ENCODE assay signal across 27 mouse cellular contexts in the genomic region with DNA sequence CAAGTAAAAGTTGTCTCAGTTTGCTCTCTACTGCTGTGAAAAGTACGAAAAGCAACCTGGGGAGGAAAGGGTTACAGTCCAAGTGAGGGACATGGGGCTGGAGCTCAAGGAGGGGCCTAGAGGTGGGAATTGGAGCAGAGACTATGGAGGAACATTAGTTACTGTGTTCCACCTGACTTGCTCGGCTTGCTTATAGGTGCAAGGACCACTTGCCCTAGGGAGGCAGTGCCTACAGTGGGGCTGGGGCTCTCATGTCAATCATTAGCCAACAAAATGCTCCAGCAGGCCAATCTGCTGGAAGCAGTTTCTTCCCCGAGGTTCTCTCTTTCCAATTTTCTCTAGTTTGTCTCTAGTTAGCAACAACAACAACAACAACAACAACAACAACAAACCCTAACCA. TPM values are rescaled to one million over a fixed set of nuclear protein-coding genes. Genes with fewer than 3 reads are reported as not detected.
A peak's percentile ranks its signal among the peaks of the same experiment; 100 is the strongest.
DNase-seq lines count a peak whose midpoint lies in the region; ATAC-seq and TF ChIP-seq lines count a peak whose summit lies in the region.
"Had no signal": no experiment of that assay in that cellular context is flagged by ENCODE, and none has a peak within 500 bp of the region (broad histone marks: within the 10 kb centered on the region; RNA-seq: fewer than 3 reads in every experiment).

No protein-coding gene starts in this region.

- H3K4me1 ChIP-seq in heart, embryonic 14.5 days (ENCODE audit: control insufficient read depth in 2 of 2, insufficient read depth in 2 of 2, low read length in 2 of 2): peaks cover 6 to 15% of the 10 kb centered on the region in 2 experiments
- H3K4me1 ChIP-seq in heart, embryonic 12.5 days (replicated peaks): peaks cover 7% of the 10 kb centered on the region
- 0 out of 2 replicates have a peak, but pooled peaks cover 4% of the 10 kb centered on the region for H3K4me1 ChIP-seq in kidney, postnatal 0 days (replicated peaks; ENCODE audit: insufficient read depth, low read length)
- H3K4me1 ChIP-seq in lung, embryonic 14.5 days (ENCODE audit: insufficient read depth): no peaks in the 10 kb centered on the region
- H3K4me1 ChIP-seq in lung, postnatal 0 days (ENCODE audit: insufficient read depth, low read depth, low read length): no peaks in the 10 kb centered on the region
- no peaks in the 10 kb centered on the region; the same call in 1 of the 2 replicates for H3K4me1 ChIP-seq in liver, embryonic 16.5 days (ENCODE audit: control insufficient read depth, low read depth, low read length)
- H3K4me1 ChIP-seq: hindbrain, embryonic 10.5 days; hindbrain, embryonic 15.5 days had no signal

- H3K27ac ChIP-seq in heart, embryonic 14.5 days (replicated peaks in 1 of 2; ENCODE audit: control insufficient read depth in 1 of 2, insufficient read depth in 1 of 2, low read depth in 2 of 2, low read length in 2 of 2): no peak overlapping the region
- no peak overlapping the region for H3K27ac ChIP-seq in heart, embryonic 12.5 days (ENCODE audit: poor library complexity, severe bottlenecking)
- H3K27ac ChIP-seq in kidney, postnatal 0 days: no peak overlapping the region; the same call in 1 of the 2 replicates
- no peak overlapping the region for H3K27ac ChIP-seq in lung, embryonic 14.5 days (ENCODE audit: low read depth)
- H3K27ac ChIP-seq in lung, postnatal 0 days (ENCODE audit: low read length): no peak overlapping the region
- no peak overlapping the region for H3K27ac ChIP-seq in liver, embryonic 16.5 days (ENCODE audit: low read length)
- H3K27ac ChIP-seq: gastrocnemius, adult 2 months; heart, adult 2 months; hindbrain, embryonic 10.5 days; hindbrain, embryonic 15.5 days; layer of hippocampus, adult 2 months had no signal

- no peak overlapping the region for H3K9ac ChIP-seq in heart, embryonic 14.5 days (ENCODE audit: low read length)
- H3K9ac ChIP-seq in heart, embryonic 12.5 days: no peak overlapping the region
- H3K9ac ChIP-seq in kidney, postnatal 0 days (ENCODE audit: low read depth, low read length): no peak overlapping the region
- H3K9ac ChIP-seq in lung, embryonic 14.5 days: no peak overlapping the region
- no peak overlapping the region for H3K9ac ChIP-seq in lung, postnatal 0 days (replicated peaks; ENCODE audit: low read depth)
- no peak overlapping the region for H3K9ac ChIP-seq in liver, embryonic 16.5 days (ENCODE audit: low read depth, low read length)
- H3K9ac ChIP-seq: hindbrain, embryonic 15.5 days had no signal

- H3K9me3 ChIP-seq in heart, embryonic 14.5 days (ENCODE audit: control insufficient read depth, low read length): no peaks in the 10 kb centered on the region
- H3K9me3 ChIP-seq in heart, embryonic 12.5 days (replicated peaks): no peaks in the 10 kb centered on the region
- no peaks in the 10 kb centered on the region for H3K9me3 ChIP-seq in kidney, postnatal 0 days (replicated peaks; ENCODE audit: low read length)
- no peaks in the 10 kb centered on the region for H3K9me3 ChIP-seq in lung, embryonic 14.5 days (ENCODE audit: low read depth, low read length)
- H3K9me3 ChIP-seq in lung, postnatal 0 days (ENCODE audit: low read length): no peaks in the 10 kb centered on the region
- no peaks in the 10 kb centered on the region for H3K9me3 ChIP-seq in liver, embryonic 16.5 days (replicated peaks; ENCODE audit: control insufficient read depth, low read length)
- H3K9me3 ChIP-seq: hindbrain, embryonic 10.5 days; hindbrain, embryonic 15.5 days had no signal

- no peak for ATAC-seq in heart, embryonic 14.5 days (ENCODE audit: insufficient number of reproducible peaks, insufficient read depth, low FRiP score, low read depth)
- no peak for ATAC-seq in heart, embryonic 12.5 days (ENCODE audit: insufficient number of reproducible peaks, low FRiP score)
- ATAC-seq in kidney, postnatal 0 days (replicated peaks; ENCODE audit: low FRiP score, low read depth): peak; percentile 93
- peak; percentile 60; the same call in 1 of the 2 replicates for ATAC-seq in lung, embryonic 14.5 days (ENCODE audit: insufficient read depth)
- ATAC-seq in lung, postnatal 0 days: no peak
- ATAC-seq in liver, embryonic 16.5 days (ENCODE audit: low read depth): 0 out of 2 replicates have a peak, but pooled peaks have one; percentile 13
- ATAC-seq: forebrain, embryonic 16.5 days; inflammation-experienced regulatory T-cells, adult 6 months had no signal

- no peak for TF ChIP-seq CTCF in kidney, postnatal 0 days (IDR thresholded peaks at IDR 0.05; ENCODE audit: low read depth)
- no peak for TF ChIP-seq CTCF in lung, embryonic 14.5 days (IDR thresholded peaks at IDR 0.05; ENCODE audit: low read depth)
- no peak for TF ChIP-seq CTCF in lung, postnatal 0 days (IDR thresholded peaks at IDR 0.05)

- WGBS in heart, embryonic 14.5 days: 72% methylated on average over 3 of the region's 3 CpGs
- 66% methylated on average over 3 of the region's 3 CpGs for WGBS in heart, embryonic 12.5 days
- 51% methylated on average over 3 of the region's 3 CpGs for WGBS in kidney, postnatal 0 days
- WGBS in lung, embryonic 14.5 days: 53% methylated on average over 3 of the region's 3 CpGs
- 57% methylated on average over 3 of the region's 3 CpGs for WGBS in lung, postnatal 0 days
- WGBS in liver, embryonic 16.5 days (ENCODE audit: insufficient replicate concordance): 46% methylated on average over 3 of the region's 3 CpGs

- peak; percentile 16 for DNase-seq in kidney, postnatal 0 days (ENCODE audit: low spot score)
- no peak for DNase-seq in kidney, postnatal 36 days
- no peak for DNase-seq in lung, embryonic 14.5 days
- no peak for DNase-seq in lung, postnatal 0 days (ENCODE audit: low spot score)
- no peak for DNase-seq in embryo, embryonic 10 days (ENCODE audit: low spot score)
- DNase-seq: adrenal gland, postnatal 25 days; cerebellum, adult 18-20 months; cerebellum, postnatal 10 days; gastrocnemius, adult 2 months; gastrocnemius, postnatal 36 days; heart, adult 2 months; heart, postnatal 10 days; left cerebral cortex, postnatal 4 days; lung, adult 18-20 months; lung, postnatal 14 days; retina, postnatal 1 day; right cerebral cortex, postnatal 14 days; thymus, postnatal 4 days had no signal

- H3K36me3 ChIP-seq in heart, embryonic 14.5 days (ENCODE audit: control insufficient read depth, insufficient read depth, low read length): no peaks in the 10 kb centered on the region
- no peaks in the 10 kb centered on the region for H3K36me3 ChIP-seq in heart, embryonic 12.5 days
- H3K36me3 ChIP-seq in kidney, postnatal 0 days (ENCODE audit: insufficient read depth, low read length): no peaks in the 10 kb centered on the region
- H3K36me3 ChIP-seq in lung, embryonic 14.5 days (ENCODE audit: insufficient read depth): no peaks in the 10 kb centered on the region
- H3K36me3 ChIP-seq in lung, postnatal 0 days (ENCODE audit: insufficient read depth, low read length): no peaks in the 10 kb centered on the region
- no peaks in the 10 kb centered on the region for H3K36me3 ChIP-seq in liver, embryonic 16.5 days (ENCODE audit: control insufficient read depth, insufficient read depth)
- H3K36me3 ChIP-seq: hindbrain, embryonic 10.5 days; hindbrain, embryonic 15.5 days had no signal

- H3K27me3 ChIP-seq in heart, embryonic 14.5 days (ENCODE audit: control insufficient read depth, insufficient read depth, low read length): no peaks in the 10 kb centered on the region
- H3K27me3 ChIP-seq in heart, embryonic 12.5 days (replicated peaks): no peaks in the 10 kb centered on the region
- no peaks in the 10 kb centered on the region for H3K27me3 ChIP-seq in kidney, postnatal 0 days (ENCODE audit: insufficient read depth, low read length)
- H3K27me3 ChIP-seq in lung, embryonic 14.5 days (ENCODE audit: insufficient read depth, low read length): no peaks in the 10 kb centered on the region
- H3K27me3 ChIP-seq in lung, postnatal 0 days (replicated peaks; ENCODE audit: insufficient read depth, low read length): no peaks in the 10 kb centered on the region
- H3K27me3 ChIP-seq in liver, embryonic 16.5 days (ENCODE audit: control insufficient read depth, insufficient read depth, low read depth, low read length): no peaks in the 10 kb centered on the region
- H3K27me3 ChIP-seq: hindbrain, embryonic 15.5 days had no signal

- TF ChIP-seq EP300 in lung, postnatal 0 days (IDR thresholded peaks at IDR 0.05): no peak

- no peak overlapping the region for H3K4me3 ChIP-seq in heart, embryonic 14.5 days (ENCODE audit: control insufficient read depth in 1 of 2, insufficient read depth in 1 of 2, low read depth in 1 of 2, low read length in 2 of 2)
- no peak overlapping the region for H3K4me3 ChIP-seq in heart, embryonic 12.5 days
- H3K4me3 ChIP-seq in kidney, postnatal 0 days (replicated peaks; ENCODE audit: low read depth, low read length): no peak overlapping the region
- no peak overlapping the region for H3K4me3 ChIP-seq in lung, embryonic 14.5 days (ENCODE audit: low read depth, low read length)
- H3K4me3 ChIP-seq in lung, postnatal 0 days (ENCODE audit: low read depth, low read length): no peak overlapping the region
- no peak overlapping the region for H3K4me3 ChIP-seq in liver, embryonic 16.5 days (ENCODE audit: low read depth, low read length)
- H3K4me3 ChIP-seq: erythroblast, embryonic 14.5 days; gastrocnemius, adult 2 months; heart, adult 2 months; hindbrain, embryonic 10.5 days; hindbrain, embryonic 15.5 days; layer of hippocampus, adult 2 months had no signal

- 0 out of 2 replicates have a peak overlapping the region, but pooled peaks have one; percentile 54 for H3K4me2 ChIP-seq in heart, embryonic 14.5 days (ENCODE audit: low read length)
- no peak overlapping the region for H3K4me2 ChIP-seq in heart, embryonic 12.5 days
- H3K4me2 ChIP-seq in kidney, postnatal 0 days (ENCODE audit: low read length): no peak overlapping the region
- no peak overlapping the region for H3K4me2 ChIP-seq in lung, embryonic 14.5 days
- no peak overlapping the region for H3K4me2 ChIP-seq in lung, postnatal 0 days (replicated peaks; ENCODE audit: low read depth, low read length)
- no peak overlapping the region for H3K4me2 ChIP-seq in liver, embryonic 16.5 days (ENCODE audit: low read depth, low read length)
- H3K4me2 ChIP-seq: hindbrain, embryonic 15.5 days had no signal

RNA-seq across cellular contexts. Expression of gene Fam198b, which starts 6.0 kb away (rescaled TPM):
- polyA plus RNA-seq in heart, embryonic 14.5 days (2014; fragmentation: Nextera tagmentation; extraction: Ambion mirVana): 46.9 and 60.9 TPM in 2 replicates
- polyA plus RNA-seq in heart, embryonic 12.5 days (2016; fragmentation: Nextera tagmentation; extraction: Ambion mirVana): 61.4 and 61.8 TPM in 2 replicates
- polyA plus RNA-seq in kidney, postnatal 0 days (2015; fragmentation: Nextera tagmentation; extraction: Ambion mirVana): 7.4 and 8.8 TPM in 2 replicates
- polyA plus RNA-seq in lung, embryonic 14.5 days (2014; fragmentation: Nextera tagmentation; extraction: Ambion mirVana): 16.4 and 17.8 TPM in 2 replicates
- polyA plus RNA-seq in lung, postnatal 0 days (2015; fragmentation: Nextera tagmentation; extraction: Ambion mirVana): 21.3 and 35.3 TPM in 2 replicates
- 0.83 and 0.88 TPM in 2 replicates for polyA plus RNA-seq in liver, embryonic 16.5 days (2015; fragmentation: Nextera tagmentation; extraction: Ambion mirVana)

RNA-seq across cellular contexts. Expression of gene Tmem144, which starts 25.8 kb away (rescaled TPM):
- polyA plus RNA-seq in heart, embryonic 14.5 days (2014; fragmentation: Nextera tagmentation; extraction: Ambion mirVana): 12.4 and 16.2 TPM in 2 replicates
- 12.6 and 13.5 TPM in 2 replicates for polyA plus RNA-seq in heart, embryonic 12.5 days (2016; fragmentation: Nextera tagmentation; extraction: Ambion mirVana)
- 9.1 and 10.5 TPM in 2 replicates for polyA plus RNA-seq in kidney, postnatal 0 days (2015; fragmentation: Nextera tagmentation; extraction: Ambion mirVana)
- polyA plus RNA-seq in lung, embryonic 14.5 days (2014; fragmentation: Nextera tagmentation; extraction: Ambion mirVana): 5.0 and 5.4 TPM in 2 replicates
- 4.4 and 4.8 TPM in 2 replicates for polyA plus RNA-seq in lung, postnatal 0 days (2015; fragmentation: Nextera tagmentation; extraction: Ambion mirVana)
- 2.2 and 2.4 TPM in 2 replicates for polyA plus RNA-seq in liver, embryonic 16.5 days (2015; fragmentation: Nextera tagmentation; extraction: Ambion mirVana)
- polyA plus RNA-seq: erythroblast, embryonic 14.5 days had no signal

Comparison
In these comparisons a context has a peak if more than half of its experiments do, and no peak if none do; other contexts are left out.
1. ATAC-seq: peak in kidney, postnatal 0 days (single experiment), lung, embryonic 14.5 days (single experiment) and liver, embryonic 16.5 days (single experiment); none in heart, embryonic 14.5 days (single experiment), heart, embryonic 12.5 days (single experiment) and lung, postnatal 0 days (single experiment).